Mouse (Mus musculus) thymus, adult 2 months (tissue): ENCODE measurements around the gene Fgf2. TPM values are rescaled to one million over a fixed set of nuclear protein-coding genes. Genes with fewer than 3 reads are reported as not detected.

Source experiments
- DNase-seq: peaks from one replicate; pipeline ENCODE4 v3.0.0; 2021
- H3K27ac ChIP-seq: fragments of 200-500 bp; 2 replicates; pipeline ENCODE4 v1.5.1; 2012; ENCODE audit warnings: low read length, control low read depth; ENCODE audit not compliant: control insufficient read depth, insufficient read depth
- H3K27me3 ChIP-seq: fragments of 200-500 bp; 2 replicates; pipeline ENCODE4 v1.6.1; 2012; ENCODE audit warnings: mild to moderate bottlenecking, low read length, moderate library complexity, mixed read lengths; ENCODE audit not compliant: control insufficient read depth, insufficient read depth
- H3K36me3 ChIP-seq: fragments of 200-500 bp; 2 replicates; pipeline ENCODE4 v1.6.1; 2012; ENCODE audit warnings: mild to moderate bottlenecking, low read length, moderate library complexity; ENCODE audit not compliant: control insufficient read depth, insufficient read depth
- H3K4me1 ChIP-seq: fragments of 200-500 bp; replicated peaks from 2 replicates; pipeline ENCODE4 v1.6.1; 2012; ENCODE audit warnings: low read length; ENCODE audit not compliant: control insufficient read depth, insufficient read depth
- H3K4me3 ChIP-seq: fragments of 200-500 bp; 2 replicates; pipeline ENCODE4 v1.5.1; 2012; ENCODE audit warnings: mild to moderate bottlenecking, low read length, control low read depth, moderate library complexity; ENCODE audit not compliant: control insufficient read depth, insufficient read depth
- CTCF ChIP-seq: fragments of 200-500 bp; IDR thresholded peaks from 2 replicates; pipeline ENCODE4 v1.5.1; 2012; ENCODE audit warnings: mild to moderate bottlenecking, control low read depth, low read length, moderate library complexity, borderline replicate concordance; ENCODE audit not compliant: control insufficient read depth, poor library complexity, insufficient read depth; ENCODE audit errors: extremely low read depth
- POLR2A ChIP-seq: fragments of 200-500 bp; IDR thresholded peaks from 2 replicates; pipeline ENCODE4 v1.6.1; 2012; ENCODE audit warnings: mild to moderate bottlenecking, low read length, control low read depth, moderate library complexity; ENCODE audit not compliant: control insufficient read depth, poor library complexity, insufficient read depth; ENCODE audit errors: extremely low read depth
- WGBS: fragments of 180-500 bp; shearing (Covaris S2); methylation state at CpG from one replicate; pipeline ENCODE4 v1.1.7; 2018; 5-methylcytosine and 5-hydroxymethylcytosine counted together
- polyA plus RNA-seq: library from polyadenylated mRNA; depleted of rRNA; stranded (reverse); fragments of >200 nt; gene quantifications from 2 replicates; pipeline ENCODE4 v1.2.3, GENCODE M21; 2012

Gene Fgf2
- polyA plus RNA-seq, 1 experiment, result 0.66 TPM

GRCm38 (mm10) chr3:37383096-37383765, 35.1 kb downstream of the Fgf2 start:
- 94% methylated on average over 6 of the region's 6 CpGs for WGBS
- no peak overlapping the region for H3K27ac ChIP-seq
- no peaks in the 10 kb centered on the region; the same call in 1 of the 2 replicates for H3K4me1 ChIP-seq
- DNase-seq, result no peak
- no peak for TF ChIP-seq CTCF
- no peak for TF ChIP-seq POLR2A
- H3K4me3 ChIP-seq, result no peak overlapping the region
- H3K27me3 ChIP-seq, result no peaks in the 10 kb centered on the region
- no peaks in the 10 kb centered on the region for H3K36me3 ChIP-seq

- H3K4me3 ChIP-seq, result no peak overlapping the region
- H3K4me1 ChIP-seq, result no peaks in the 10 kb centered on the region; the same call in 1 of the 2 replicates
- TF ChIP-seq CTCF, result no peak
- TF ChIP-seq POLR2A, result no peak
- H3K27me3 ChIP-seq, result no peaks in the 10 kb centered on the region
- no peaks in the 10 kb centered on the region for H3K36me3 ChIP-seq
- no peak for DNase-seq
- H3K27ac ChIP-seq, result no peak overlapping the region
- 88% methylated on average over 6 of the region's 6 CpGs for WGBS
These were observed 39.2 kb downstream of the Fgf2 start for GRCm38 (mm10) chr3:37387310-37387709.

DNA sequence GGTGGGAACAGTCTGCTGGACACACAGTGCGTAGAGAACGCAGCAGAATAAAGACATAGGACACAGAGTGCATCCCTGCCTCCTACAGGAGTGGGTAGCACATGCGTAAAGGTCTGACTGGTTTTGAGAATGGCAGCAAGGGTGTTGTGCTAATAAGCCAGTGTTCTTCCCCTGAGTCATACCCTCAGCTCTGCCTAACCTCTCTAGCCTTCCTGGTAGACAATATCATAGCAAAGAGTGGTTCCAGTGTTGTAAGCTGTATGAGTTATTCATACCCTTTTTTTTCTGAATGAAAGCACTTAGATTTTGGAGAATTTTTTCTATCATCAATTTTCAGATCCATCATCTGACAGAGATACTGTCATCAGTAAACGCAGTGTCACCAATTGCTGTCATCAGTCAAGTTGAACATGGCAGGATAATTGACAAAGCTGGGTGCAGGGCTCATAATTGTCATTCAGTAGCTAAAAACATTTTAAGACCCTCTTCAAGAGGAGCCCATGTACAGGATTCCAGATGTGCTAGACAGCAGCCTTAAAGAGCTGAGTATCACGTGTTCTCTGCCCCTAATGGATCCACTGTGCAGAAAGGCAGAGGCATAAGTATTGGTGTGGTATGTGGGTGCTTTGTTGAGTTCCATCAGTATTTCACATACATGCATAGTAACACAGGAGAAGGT, 48.9 kb downstream of the Fgf2 start:
- no peaks in the 10 kb centered on the region for H3K36me3 ChIP-seq
- H3K27ac ChIP-seq, result no peak overlapping the region
- H3K4me1 ChIP-seq, result no peaks in the 10 kb centered on the region
- TF ChIP-seq POLR2A (no peak), CTCF (no peak)
- 99% methylated on average over 5 of the region's 5 CpGs for WGBS
- no peaks in the 10 kb centered on the region for H3K27me3 ChIP-seq
- no peak overlapping the region for H3K4me3 ChIP-seq
- DNase-seq, result no peak

GRCm38 (mm10) chr3:37397646-37398045, 49.5 kb downstream of the Fgf2 start:
- TF ChIP-seq POLR2A, result no peak
- TF ChIP-seq CTCF, result no peak
- H3K4me3 ChIP-seq, result no peak overlapping the region
- H3K36me3 ChIP-seq, result no peaks in the 10 kb centered on the region
- no peaks in the 10 kb centered on the region for H3K4me1 ChIP-seq
- no peak overlapping the region for H3K27ac ChIP-seq
- 94% methylated on average over 3 of the region's 3 CpGs for WGBS
- no peaks in the 10 kb centered on the region for H3K27me3 ChIP-seq
- DNase-seq, result no peak

DNA sequence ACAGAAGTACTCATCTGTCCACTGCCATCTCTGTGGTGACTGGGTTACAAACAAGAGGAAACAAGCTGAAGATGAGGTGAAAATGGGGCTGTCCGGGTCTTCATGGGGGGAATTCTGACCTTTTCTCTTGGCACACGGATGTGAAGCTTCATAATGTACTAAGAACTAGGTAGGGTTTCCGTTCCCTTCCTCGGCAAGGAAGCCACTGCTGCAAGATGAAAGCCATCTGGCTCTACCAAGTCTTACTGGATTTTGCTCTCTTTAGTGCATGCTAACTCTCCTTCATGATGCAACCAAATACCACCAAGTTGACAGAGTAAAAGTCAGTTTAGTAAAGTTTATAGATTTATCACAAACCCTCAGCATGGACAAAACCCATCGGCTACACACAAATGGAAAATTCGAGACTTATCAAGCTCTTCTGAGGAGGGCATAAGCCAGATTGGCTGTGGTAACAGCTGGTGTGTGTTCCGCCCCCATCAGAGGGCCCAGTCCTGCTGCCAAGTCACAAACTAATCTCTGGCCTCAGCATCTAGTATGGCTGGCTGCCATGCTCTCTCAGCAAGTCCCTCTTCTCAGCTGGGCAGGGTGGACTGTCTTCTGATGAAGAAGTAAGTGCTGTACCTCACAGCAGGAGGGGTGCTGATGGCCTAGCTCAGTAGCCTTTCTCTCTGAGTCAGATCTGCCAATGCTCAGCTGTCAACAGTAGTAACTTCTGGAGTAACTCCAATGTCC, 50.7 kb downstream of the Fgf2 start:
- no peaks in the 10 kb centered on the region for H3K4me1 ChIP-seq
- DNase-seq, result no peak

More for the DNA sequence above, 50.7 kb downstream of the Fgf2 start:
- TF ChIP-seq POLR2A (no peak), CTCF (no peak)
- 89% methylated on average over 7 of the region's 7 CpGs for WGBS
- Histone ChIP-seq H3K36me3 (no peaks in the 10 kb centered on the region), H3K27ac (no peak overlapping the region), H3K4me3 (no peak overlapping the region), H3K27me3 (no peaks in the 10 kb centered on the region)
